Mouse (Mus musculus) cerebellum, adult (tissue): ENCODE data around the gene Gch1.

Source experiments
- ATAC-seq: cut with Nextera tagmentation; 2 replicates; pipeline ENCODE4 v1.9.2; 2017; ENCODE audit warnings: mild to moderate bottlenecking, moderate library complexity, mixed read lengths; ENCODE audit not compliant: insufficient number of reproducible peaks, low FRiP score, low TSS enrichment

Gch1 gene

GRCm38 (mm10) chr14:47208564-47209493 is 19.6 kb upstream of the Gch1 start:
- no peak for ATAC-seq

- ATAC-seq = peak; percentile 31; the same call in 1 of the 2 replicates
These were observed 17.4 kb upstream of the Gch1 start for GRCm38 (mm10) chr14:47206601-47207000.

GRCm38 (mm10) chr14:47205270-47205972 is 16.2 kb upstream of the Gch1 start:
- no peak for ATAC-seq

- ATAC-seq = no peak
These were observed 8.1 kb upstream of the Gch1 start for GRCm38 (mm10) chr14:47197340-47197739.

- ATAC-seq = no peak
These were observed 7.5 kb upstream of the Gch1 start for GRCm38 (mm10) chr14:47196711-47197110.

GRCm38 (mm10) chr14:47194096-47194495 is 4.9 kb upstream of the Gch1 start:
- no peak for ATAC-seq

- ATAC-seq = no peak
These were observed 4.3 kb upstream of the Gch1 start for GRCm38 (mm10) chr14:47193506-47193905.

GRCm38 (mm10) chr14:47191861-47192260 is 2.6 kb upstream of the Gch1 start:
- ATAC-seq = no peak

GRCm38 (mm10) chr14:47190626-47191025 is 1.4 kb upstream of the Gch1 start:
- no peak for ATAC-seq

- 0 out of 2 replicates have a peak, but pooled peaks have one; percentile 32 for ATAC-seq
These were observed 382 bp upstream of the Gch1 start for GRCm38 (mm10) chr14:47189635-47189955.

GRCm38 (mm10) chr14:47188475-47188847 is 752 bp downstream of the Gch1 start:
- ATAC-seq = peak; percentile 28; the same call in 1 of the 2 replicates

GRCm38 (mm10) chr14:47187666-47188360 is 1.4 kb downstream of the Gch1 start:
- ATAC-seq = no peak

GRCm38 (mm10) chr14:47187261-47187660 is 2.0 kb downstream of the Gch1 start:
- ATAC-seq = no peak

- ATAC-seq = no peak
These were observed 2.7 kb downstream of the Gch1 start for GRCm38 (mm10) chr14:47186561-47186960.

GRCm38 (mm10) chr14:47181497-47182290 is 7.5 kb downstream of the Gch1 start:
- no peak for ATAC-seq

GRCm38 (mm10) chr14:47178851-47179250 is 10.4 kb downstream of the Gch1 start:
- ATAC-seq = no peak

- ATAC-seq = peak; percentile 66
These were observed 11.3 kb downstream of the Gch1 start for GRCm38 (mm10) chr14:47177846-47178414.

GRCm38 (mm10) chr14:47176226-47176625 is 13.0 kb downstream of the Gch1 start:
- ATAC-seq = no peak

GRCm38 (mm10) chr14:47175136-47175535 is 14.1 kb downstream of the Gch1 start:
- no peak for ATAC-seq

GRCm38 (mm10) chr14:47172073-47172472 is 17.1 kb downstream of the Gch1 start:
- ATAC-seq = no peak
